Mouse (Mus musculus) ES-E14 (cell line): ENCODE results near the gene Rbfox2. TPM values are rescaled to one million over a fixed set of nuclear protein-coding genes. Genes with fewer than 3 reads are reported as not detected.

Experiments
- DNase-seq: peaks from one replicate; pipeline ENCODE4 v3.0.0-alpha.2; 2013; ENCODE audit warnings: low read depth, low spot score
- H3K27ac ChIP-seq: 2 replicates; pipeline ENCODE4 v1.5.1; 2012; ENCODE audit warnings: low read depth, mild to moderate bottlenecking, low read length, moderate library complexity, mixed read lengths; ENCODE audit not compliant: poor library complexity, insufficient read depth, severe bottlenecking
- H3K36me3 ChIP-seq: 2 replicates; pipeline ENCODE4 v1.6.1; 2012; ENCODE audit warnings: mild to moderate bottlenecking, low read length, moderate library complexity, mixed read lengths; ENCODE audit not compliant: control insufficient read depth, poor library complexity, insufficient read depth, severe bottlenecking
- H3K4me1 ChIP-seq, 2 experiments: fragments of 150-350 bp in 1 of 2; sonication (generic) in 1 of 2; 2 replicates each; pipeline ENCODE4 v1.6.1; 2012; ENCODE audit warnings: low read length in 2 of 2, mild to moderate bottlenecking in 1 of 2, mixed read lengths in 1 of 2; ENCODE audit not compliant: control insufficient read depth in 2 of 2, insufficient read depth in 2 of 2, poor library complexity in 1 of 2
- H3K4me3 ChIP-seq, 2 experiments: fragments of 150-350 bp in 1 of 2; sonication (generic) in 1 of 2; 2 replicates each; pipeline ENCODE4 v1.5.1; 2012; ENCODE audit warnings: low read length in 2 of 2, low read depth in 1 of 2, mild to moderate bottlenecking in 1 of 2, mixed read lengths in 1 of 2; ENCODE audit not compliant: insufficient read depth in 1 of 2, poor library complexity in 1 of 2, severe bottlenecking in 1 of 2
- H3K9ac ChIP-seq: 2 replicates; pipeline ENCODE4 v1.6.1; 2012; ENCODE audit warnings: low read depth, mild to moderate bottlenecking, low read length, mixed read lengths; ENCODE audit not compliant: poor library complexity, insufficient read depth, severe bottlenecking
- H3K9me3 ChIP-seq: fragments of 150-350 bp; sonication (generic); 2 replicates; pipeline ENCODE4 v1.6.1; 2012; ENCODE audit warnings: low read depth, mild to moderate bottlenecking, low read length; ENCODE audit not compliant: control insufficient read depth, insufficient read depth
- CHD2 ChIP-seq: IDR thresholded peaks from 2 replicates; pipeline ENCODE4 v1.6.1; 2014; ENCODE audit warnings: mild to moderate bottlenecking, low read depth, low read length, inconsistent platforms
- HCFC1 ChIP-seq: IDR thresholded peaks from 2 replicates; pipeline ENCODE4 v1.6.1; 2012; ENCODE audit warnings: low read length, inconsistent platforms, borderline replicate concordance; ENCODE audit not compliant: insufficient read depth
- MAFK ChIP-seq: IDR thresholded peaks from 2 replicates; pipeline ENCODE4 v1.6.1; 2014; ENCODE audit warnings: mild to moderate bottlenecking, low read depth, low read length, inconsistent platforms; ENCODE audit not compliant: insufficient read depth
- ZC3H11A ChIP-seq: IDR thresholded peaks from 2 replicates; pipeline ENCODE4 v1.6.1; 2012; ENCODE audit warnings: low read depth, mild to moderate bottlenecking, inconsistent platforms, low read length, borderline replicate concordance
- ZNF384 ChIP-seq: IDR thresholded peaks from 2 replicates; pipeline ENCODE4 v1.6.1; 2012; ENCODE audit warnings: low read depth, low read length, inconsistent platforms
- in situ Hi-C, 2 experiments: fragments of 600-800 bp; cut with MboI; formaldehyde crosslinking; loops; one replicate each; pipeline ENCODE4 v1.15.1; 2025; ENCODE audit warnings: low sequenced_read_pairs in 2 of 2, inconsistent platforms in 1 of 2; ENCODE audit not compliant: unreplicated experiment in 2 of 2
- total RNA-seq: library from RNA; depleted of rRNA; stranded (reverse); fragments of 300-350 nt; gene quantifications from 2 replicates; pipeline ENCODE4 v1.2.3, GENCODE M21; 2012

Gene Rbfox2
- total RNA-seq, 1 experiment = 56.4 TPM

GRCm38 (mm10) chr15:77166225-77166732 lies 140.5 kb downstream of the Rbfox2 start:
- TF ChIP-seq MAFK (no peak), HCFC1 (no peak), ZC3H11A (no peak), CHD2 (no peak), ZNF384 (no peak)
- H3K9ac ChIP-seq = no peak overlapping the region
- no peak overlapping the region for H3K27ac ChIP-seq
- in situ Hi-C loops = no loop called here
- H3K9me3 ChIP-seq = no peaks in the 10 kb centered on the region
- H3K4me1 ChIP-seq = peaks cover 0 to 5% of the 10 kb centered on the region in 2 experiments; a peak in 1 of 4 replicates
- DNase-seq = no peak
- no peak overlapping the region for H3K4me3 ChIP-seq
- H3K36me3 ChIP-seq = no peaks in the 10 kb centered on the region

DNA sequence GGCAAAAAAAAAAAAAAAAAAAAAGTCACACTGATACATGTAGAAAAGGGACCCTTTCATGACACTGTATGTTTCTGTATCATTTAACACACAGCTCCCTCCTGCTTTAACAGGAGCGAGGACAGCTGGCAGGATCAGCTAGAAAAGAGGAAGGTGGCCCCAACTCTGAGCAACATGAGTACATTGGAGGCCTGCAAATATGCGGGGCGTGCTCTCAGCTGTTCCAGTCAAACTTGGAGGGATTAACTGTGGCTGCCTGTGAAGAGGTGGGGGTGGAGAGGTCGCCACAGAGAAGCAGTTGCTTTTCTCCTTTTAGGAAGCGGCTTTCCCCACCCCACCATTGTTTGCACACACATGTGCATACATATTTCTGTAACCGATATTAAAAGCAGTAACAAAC lies 143.5 kb downstream of the Rbfox2 start:
- Histone ChIP-seq H3K36me3 (no peaks in the 10 kb centered on the region), H3K27ac (no peak overlapping the region), H3K4me1 (peaks cover 0 to 5% of the 10 kb centered on the region in 2 experiments; a peak in 1 of 4 replicates), H3K9ac (no peak overlapping the region), H3K9me3 (no peaks in the 10 kb centered on the region), H3K4me3 (no peak overlapping the region)
- TF ChIP-seq ZC3H11A = no peak
- in situ Hi-C loops = no loop called here
- no peak for DNase-seq

DNA sequence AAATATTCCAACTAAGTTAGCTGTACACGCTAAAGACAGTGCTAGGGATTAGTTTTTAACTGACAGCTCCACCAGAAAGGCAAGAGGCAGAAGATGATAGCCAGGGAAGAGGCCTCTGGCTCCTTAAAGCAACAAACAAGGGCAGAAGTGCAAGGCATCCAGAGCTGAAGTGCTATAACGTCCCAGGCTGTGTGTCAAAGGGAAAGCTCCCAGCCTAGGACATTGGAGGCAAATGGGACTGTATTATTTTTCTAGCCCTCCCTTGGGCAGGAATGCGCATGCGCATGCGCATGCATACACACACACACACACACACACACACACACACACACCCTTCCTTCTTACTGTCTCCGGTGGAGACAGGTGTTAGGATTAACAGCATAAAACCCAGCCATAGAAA lies 143.9 kb downstream of the Rbfox2 start:
- no peak overlapping the region for H3K4me3 ChIP-seq
- in situ Hi-C loops = no loop called here
- H3K9me3 ChIP-seq = no peaks in the 10 kb centered on the region
- H3K36me3 ChIP-seq = no peaks in the 10 kb centered on the region
- DNase-seq = no peak
- TF ChIP-seq ZC3H11A (no peak), HCFC1 (no peak), ZNF384 (no peak), MAFK (no peak), CHD2 (no peak)
- H3K9ac ChIP-seq = no peak overlapping the region
- no peak overlapping the region for H3K27ac ChIP-seq
- peaks cover 0 to 5% of the 10 kb centered on the region in 2 experiments; a peak in 1 of 4 replicates for H3K4me1 ChIP-seq

DNA sequence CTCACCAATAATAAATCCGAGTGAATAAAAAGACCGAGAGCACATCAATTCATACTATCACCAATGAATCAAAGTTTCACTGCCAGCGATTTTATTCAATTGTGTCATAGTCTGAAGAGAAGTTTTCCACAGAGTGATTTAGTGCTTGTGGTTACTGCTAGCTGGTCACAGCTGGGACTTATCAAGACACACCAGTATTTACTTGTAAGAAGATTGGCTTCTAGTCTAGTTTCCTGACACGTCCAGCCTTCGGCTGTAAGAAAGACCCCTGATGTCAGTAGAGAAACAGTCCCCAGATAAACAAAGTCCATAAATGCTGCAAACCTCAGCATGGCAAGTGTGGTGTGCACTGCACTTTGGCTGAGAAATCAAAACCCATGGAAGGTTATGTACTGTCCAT lies 145.4 kb downstream of the Rbfox2 start:
- H3K4me3 ChIP-seq = no peak overlapping the region
- in situ Hi-C loops = no loop called here
- peaks cover 0 to 7% of the 10 kb centered on the region in 2 experiments; a peak in 1 of 4 replicates for H3K4me1 ChIP-seq
- no peak for DNase-seq
- no peaks in the 10 kb centered on the region for H3K36me3 ChIP-seq
- H3K9ac ChIP-seq = no peak overlapping the region
- TF ChIP-seq ZNF384 (no peak), CHD2 (no peak), ZC3H11A (no peak), MAFK (no peak)
- H3K27ac ChIP-seq = no peak overlapping the region
- H3K9me3 ChIP-seq = no peaks in the 10 kb centered on the region

DNA sequence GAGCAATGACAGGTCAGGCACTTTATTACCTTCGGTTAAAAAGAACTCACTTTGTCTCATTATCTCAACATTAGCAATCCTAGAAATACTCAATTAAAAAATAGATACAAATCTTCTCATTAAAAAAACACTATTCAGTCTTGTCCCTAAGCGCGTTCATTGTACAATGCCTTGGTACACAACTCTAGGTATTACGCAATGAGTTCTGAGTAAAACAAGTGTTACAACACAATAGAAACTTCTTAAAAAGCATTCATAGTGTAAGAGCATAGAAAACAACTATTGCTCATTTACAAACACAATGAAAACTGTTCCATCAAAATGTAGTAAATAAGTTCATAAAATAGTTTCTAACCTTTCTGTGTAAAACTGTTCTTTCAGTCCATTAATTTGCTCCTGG lies 146.0 kb downstream of the Rbfox2 start:
- Histone ChIP-seq H3K4me3 (no peak overlapping the region), H3K27ac (no peak overlapping the region), H3K4me1 (peaks cover 0 to 7% of the 10 kb centered on the region in 2 experiments; a peak in 1 of 4 replicates), H3K9ac (no peak overlapping the region), H3K36me3 (no peaks in the 10 kb centered on the region), H3K9me3 (no peaks in the 10 kb centered on the region)
- DNase-seq = no peak
- in situ Hi-C loops = no loop called here
- TF ChIP-seq HCFC1 (no peak), ZC3H11A (no peak)
